Mouse (Mus musculus) pancreas, adult 10 weeks (tissue): ENCODE results near the gene Ccpg1. TPM values are rescaled to one million over a fixed set of nuclear protein-coding genes. Genes with fewer than 3 reads are reported as not detected.

Experiments
- polyA plus RNA-seq: library from polyadenylated mRNA; stranded (reverse); fragments of 350-450 nt; fragmentation: Illumina TruSeq; extraction: RNeasy Lipid Tissue Mini Kit (QIAGEN cat#74804); gene quantifications from one replicate; pipeline ENCODE4 v1.2.3, GENCODE M21; 2015; ENCODE audit warnings: low read depth, low replicate concordance; ENCODE audit not compliant: insufficient read depth

Ccpg1 gene
- polyA plus RNA-seq, result 47.7 TPM

DNA sequence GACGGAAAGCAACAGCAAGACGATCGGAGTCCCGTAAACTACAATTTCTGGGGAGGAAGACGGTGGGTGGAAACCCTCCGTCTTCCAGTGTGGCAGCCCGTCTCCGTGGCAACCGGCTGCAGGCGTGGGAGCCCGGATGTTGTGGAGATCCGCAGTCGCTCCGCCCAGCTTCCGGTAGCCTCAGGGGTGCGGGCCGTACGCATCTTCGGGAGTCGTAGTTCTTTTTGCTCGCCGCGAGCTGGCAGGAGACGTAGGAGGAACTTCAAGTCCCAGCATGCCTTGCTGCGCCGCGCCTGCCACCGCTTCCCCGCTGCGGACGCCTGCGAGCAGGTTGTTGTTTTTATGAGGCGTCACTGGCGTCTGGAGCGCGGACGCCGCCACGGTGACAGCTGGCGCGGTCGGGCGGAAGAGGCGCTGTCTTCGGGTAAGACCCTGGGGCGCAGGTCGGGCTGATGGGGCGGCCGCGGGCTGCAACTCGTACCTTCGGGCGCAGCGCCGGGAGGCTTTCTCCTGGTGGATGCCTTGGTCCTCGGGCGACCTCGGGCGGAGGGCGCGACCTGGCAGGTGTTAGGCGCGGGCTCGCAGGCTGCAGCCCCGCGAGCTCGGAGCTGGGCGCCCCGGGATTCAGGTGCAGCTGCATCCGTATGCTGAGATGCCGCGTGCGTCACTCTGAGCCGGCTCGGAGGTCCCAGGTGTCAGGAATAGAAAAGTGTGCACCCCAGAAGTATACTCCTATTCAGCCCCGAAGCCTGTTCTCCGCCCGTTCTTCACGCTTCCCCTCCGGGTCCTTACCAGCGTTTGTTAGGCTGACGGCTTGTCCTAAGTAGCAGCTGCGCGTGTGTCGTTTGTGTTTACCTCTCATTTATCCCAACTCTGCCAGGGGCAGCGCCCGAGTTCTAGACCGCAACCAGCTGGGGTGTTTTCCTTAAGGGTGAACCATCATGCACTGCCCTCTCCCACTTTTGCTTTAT, at the start of gene Ccpg1, which contains the start of gene Ccpg1os:
Gene Ccpg1, plus strand, starts transcription at position 180 of the 971 bp plus-strand sequence.
Gene Ccpg1os, minus strand, starts transcription at position 133 of the 971 bp plus-strand sequence.

DNA sequence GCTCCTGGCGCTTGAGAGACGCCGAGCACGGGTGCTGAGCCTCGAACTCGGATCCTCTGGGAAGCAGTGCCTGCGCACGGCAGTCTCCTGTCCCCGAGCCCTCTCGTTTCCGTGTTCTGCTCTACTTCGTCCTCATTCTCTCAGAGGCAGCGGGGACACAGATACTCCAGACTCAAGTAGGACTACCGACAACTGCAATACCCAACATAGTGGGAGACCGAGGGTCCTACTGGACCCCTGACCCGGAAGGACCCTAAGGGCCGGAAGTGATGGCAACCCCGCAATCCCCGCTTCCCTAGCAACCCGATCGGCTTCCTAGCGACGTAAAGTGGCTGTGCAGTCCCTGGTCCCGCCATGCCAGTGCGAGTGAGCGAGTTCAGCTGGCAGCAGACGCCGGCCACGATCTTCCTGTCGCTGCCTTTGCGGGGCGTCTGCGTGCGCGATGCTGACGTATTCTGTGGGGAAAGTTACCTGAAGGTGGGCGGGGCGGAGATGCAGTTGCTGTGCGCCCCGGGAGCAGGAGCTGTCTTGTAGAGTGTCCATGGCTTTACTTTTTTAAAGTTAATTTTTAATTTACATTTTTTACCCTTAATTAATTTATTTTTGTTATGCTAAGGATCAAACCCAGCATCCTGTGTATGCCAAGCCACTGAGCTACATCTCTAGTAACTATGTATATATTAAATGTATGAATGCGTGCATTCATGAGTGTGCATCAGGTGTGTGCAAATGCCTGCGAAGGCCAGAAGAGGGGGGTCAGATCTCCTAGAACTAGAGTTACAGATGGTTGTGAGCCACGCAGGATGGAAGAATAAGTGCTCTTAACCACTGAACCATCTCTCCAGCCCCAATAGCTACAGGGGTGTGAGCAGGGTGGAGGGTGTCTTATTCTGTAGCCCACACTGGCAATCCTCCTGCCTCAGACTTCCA, 26.4 kb upstream of the Ccpg1 start, which contains the start of the genes Dyx1c1 and Gm44503:
Gene Dyx1c1, plus strand, starts transcription at position 265 of the 930 bp plus-strand sequence.
Gene Gm44503, plus strand, starts transcription at position 332 of the 930 bp plus-strand sequence.

GRCm38 (mm10) chr9:73040080-73040479, 54.9 kb downstream of the Ccpg1 start, which contains the start of gene Pigb:
Gene Pigb (minus strand): TSS chr9:73040378.

GRCm38 (mm10) chr9:73044146-73045079, 59.2 kb downstream of the Ccpg1 start, which contains the start of gene Rab27a:
Gene Rab27a (plus strand): TSS chr9:73044854.

Other genes with a start within 250 kb of the Ccpg1 start
- gene Prtg, start 178.6 kb upstream of the Ccpg1 start, polyA plus RNA-seq, result 0.11 TPM
- 0.59 TPM for gene Pygo1, start 59.8 kb upstream of the Ccpg1 start, polyA plus RNA-seq
- gene Dyx1c1, start 26.6 kb upstream of the Ccpg1 start, polyA plus RNA-seq, result not detected
- not detected for gene Gm44503, start 26.6 kb upstream of the Ccpg1 start, polyA plus RNA-seq
- 2.7 TPM for gene Ccpg1os, start within 50 bp of the Ccpg1 start, polyA plus RNA-seq
- 2.5 TPM for gene Pigb, start 54.9 kb downstream of the Ccpg1 start, polyA plus RNA-seq
- 9.7 TPM for gene Rab27a, start 59.4 kb downstream of the Ccpg1 start, polyA plus RNA-seq
- gene Khdc3, start 116.4 kb downstream of the Ccpg1 start, polyA plus RNA-seq, result 0.50 TPM
- not detected for gene Gm20509, start 117.0 kb downstream of the Ccpg1 start, polyA plus RNA-seq
- 9.4 TPM for gene Rsl24d1, start 128.0 kb downstream of the Ccpg1 start, polyA plus RNA-seq